Mouse (Mus musculus) ES-Bruce4 (cell line): Measurements from ENCODE around the gene Crtc3. TPM values are rescaled to one million over a fixed set of nuclear protein-coding genes. Genes with fewer than 3 reads are reported as not detected.

Experiments
- H3K27ac ChIP-seq: 2 replicates; pipeline ENCODE4 v1.5.1; 2012; ENCODE audit warnings: low read length, inconsistent platforms; ENCODE audit not compliant: insufficient read depth
- H3K27me3 ChIP-seq: 2 replicates; pipeline ENCODE4 v1.6.1; 2012; ENCODE audit warnings: mild to moderate bottlenecking, low read length, inconsistent platforms; ENCODE audit not compliant: control insufficient read depth, poor library complexity, insufficient read depth, severe bottlenecking
- H3K36me3 ChIP-seq: 2 replicates; pipeline ENCODE4 v1.6.1; 2012; ENCODE audit warnings: inconsistent platforms, mild to moderate bottlenecking, low read length, moderate library complexity; ENCODE audit not compliant: control insufficient read depth, poor library complexity, insufficient read depth, severe bottlenecking
- H3K4me1 ChIP-seq: one replicate; pipeline ENCODE4 v1.8.1; 2011; ENCODE audit warnings: low read length; ENCODE audit not compliant: control insufficient read depth, insufficient read depth
- H3K4me3 ChIP-seq: 2 replicates; pipeline ENCODE4 v1.5.1; 2011; ENCODE audit warnings: low read depth, mild to moderate bottlenecking, low read length
- H3K9ac ChIP-seq: 2 replicates; pipeline ENCODE4 v1.6.1; 2012; ENCODE audit warnings: low read depth, mild to moderate bottlenecking, inconsistent platforms; ENCODE audit not compliant: poor library complexity, severe bottlenecking
- H3K9me3 ChIP-seq: replicated peaks from 2 replicates; pipeline ENCODE4 v1.6.1; 2012; ENCODE audit warnings: mild to moderate bottlenecking, low read length, inconsistent platforms; ENCODE audit not compliant: control insufficient read depth, poor library complexity, insufficient read depth, severe bottlenecking
- CTCF ChIP-seq: IDR thresholded peaks from one replicate; pipeline ENCODE4 v1.8.1; 2011; ENCODE audit warnings: low read depth, low read length
- EP300 ChIP-seq: IDR thresholded peaks from 2 replicates; pipeline ENCODE4 v1.6.1; 2011; ENCODE audit warnings: low read depth, low read length; ENCODE audit not compliant: insufficient read depth
- POLR2A ChIP-seq: IDR thresholded peaks from one replicate; pipeline ENCODE4 v1.8.1; 2011; ENCODE audit warnings: low read length; ENCODE audit not compliant: insufficient read depth
- polyA plus RNA-seq: library from polyadenylated mRNA; stranded (reverse); fragments of >200 nt; gene quantifications from 2 replicates; pipeline ENCODE4 v1.2.4, GENCODE M21; 2011; ENCODE audit warnings: low read depth; ENCODE audit not compliant: missing spikeins, insufficient read depth, insufficient read length

Crtc3 gene
- polyA plus RNA-seq, 1 experiment: 8.0 TPM

DNA sequence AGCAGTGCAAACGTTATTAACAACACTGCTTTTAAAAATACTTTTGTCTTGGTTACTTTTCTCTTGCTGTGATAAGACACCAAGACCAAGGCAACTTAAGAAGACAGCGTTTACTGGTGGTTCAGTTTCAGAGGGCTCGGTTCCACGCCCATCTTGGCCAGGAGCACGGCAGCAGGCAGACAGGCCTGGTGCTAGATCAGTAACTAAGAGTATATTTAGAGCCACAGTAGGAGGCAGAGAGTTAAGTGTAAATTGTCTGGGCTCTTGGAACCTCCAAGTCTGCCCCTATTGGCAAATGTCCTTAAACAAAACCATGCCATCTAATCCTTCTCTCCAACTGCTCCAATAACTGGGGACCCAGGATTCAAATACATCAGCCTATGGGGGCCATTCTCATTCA lies 46.1 kb downstream of the Crtc3 start:
- H3K27me3 ChIP-seq: no peaks in the 10 kb centered on the region
- TF ChIP-seq POLR2A (no peak), EP300 (no peak), CTCF (no peak)
- H3K36me3 ChIP-seq: no peaks in the 10 kb centered on the region
- H3K9me3 ChIP-seq: no peaks in the 10 kb centered on the region
- no peaks in the 10 kb centered on the region for H3K4me1 ChIP-seq
- no peak overlapping the region for H3K4me3 ChIP-seq
- no peak overlapping the region for H3K27ac ChIP-seq
- H3K9ac ChIP-seq: no peak overlapping the region

DNA sequence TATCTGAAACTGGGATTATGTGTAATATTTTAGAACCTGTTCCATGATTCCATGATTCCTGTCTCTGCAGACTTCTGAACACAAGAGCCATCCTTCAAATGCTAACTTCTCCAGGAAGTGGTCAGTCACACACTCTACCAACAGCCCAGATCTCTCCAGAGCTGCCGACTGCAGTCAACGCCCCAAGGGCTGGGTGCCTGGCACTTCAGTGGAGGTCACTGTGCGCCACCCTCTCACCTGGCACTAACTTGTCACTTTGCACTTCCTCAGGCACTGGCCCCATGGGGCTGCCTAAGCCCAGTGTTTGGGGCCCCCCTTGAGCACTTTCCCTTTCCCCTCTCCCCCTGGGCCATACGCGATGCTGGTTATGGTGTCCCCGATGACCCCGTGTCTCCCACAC lies 46.8 kb downstream of the Crtc3 start:
- Histone ChIP-seq H3K27ac (no peak overlapping the region), H3K9me3 (no peaks in the 10 kb centered on the region), H3K27me3 (no peaks in the 10 kb centered on the region), H3K36me3 (no peaks in the 10 kb centered on the region), H3K4me1 (no peaks in the 10 kb centered on the region), H3K9ac (no peak overlapping the region), H3K4me3 (no peak overlapping the region)
- TF ChIP-seq POLR2A (no peak), CTCF (no peak), EP300 (no peak)

DNA sequence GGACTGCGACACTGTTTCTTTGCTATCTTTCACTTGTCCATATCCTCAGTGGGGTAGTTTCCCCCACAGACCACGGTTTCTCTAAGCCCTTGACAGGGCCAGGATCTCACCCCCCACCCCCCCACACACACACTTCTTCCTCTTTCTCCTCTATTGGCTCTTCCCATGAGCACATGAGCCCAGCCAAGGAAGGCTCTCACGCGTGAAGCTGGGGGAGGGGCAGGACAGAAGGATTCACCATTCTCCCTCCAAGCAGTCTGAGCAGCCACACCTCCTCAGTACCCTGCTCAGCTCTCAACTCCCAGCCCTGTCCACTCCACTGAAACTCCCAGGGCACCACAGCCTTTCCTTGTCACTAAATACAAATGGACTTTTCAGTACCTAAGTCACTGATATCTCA lies 47.2 kb downstream of the Crtc3 start:
- no peaks in the 10 kb centered on the region for H3K27me3 ChIP-seq
- H3K27ac ChIP-seq: no peak overlapping the region
- H3K9me3 ChIP-seq: no peaks in the 10 kb centered on the region
- H3K4me3 ChIP-seq: no peak overlapping the region
- no peaks in the 10 kb centered on the region for H3K36me3 ChIP-seq
- no peak overlapping the region for H3K9ac ChIP-seq
- no peaks in the 10 kb centered on the region for H3K4me1 ChIP-seq
- no peak for TF ChIP-seq EP300
- TF ChIP-seq CTCF: no peak
- TF ChIP-seq POLR2A: no peak

DNA sequence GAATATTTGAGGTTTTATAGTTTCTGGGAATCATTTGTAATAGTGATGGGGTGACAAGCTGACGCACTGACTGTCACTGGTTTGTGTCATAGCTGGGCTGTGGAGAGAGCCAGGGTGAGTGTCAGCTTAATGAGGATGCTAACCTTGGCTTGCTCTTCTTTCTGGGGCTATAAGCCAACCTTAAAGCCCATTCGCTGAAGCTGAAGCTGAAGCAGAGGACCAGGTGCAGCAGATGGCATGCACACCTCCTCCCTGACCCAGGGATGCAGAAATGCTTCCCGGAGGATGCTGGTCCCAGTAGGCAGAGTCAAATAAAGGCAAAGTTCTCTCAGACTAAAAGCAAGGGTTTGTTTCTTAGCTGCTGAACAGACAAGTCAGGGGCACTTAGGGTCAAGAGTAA lies 48.7 kb downstream of the Crtc3 start:
- Histone ChIP-seq H3K9me3 (no peaks in the 10 kb centered on the region), H3K4me1 (no peaks in the 10 kb centered on the region), H3K27me3 (no peaks in the 10 kb centered on the region), H3K4me3 (no peak overlapping the region), H3K27ac (no peak overlapping the region), H3K36me3 (no peaks in the 10 kb centered on the region), H3K9ac (no peak overlapping the region)
- TF ChIP-seq EP300 (no peak), CTCF (no peak), POLR2A (no peak)

DNA sequence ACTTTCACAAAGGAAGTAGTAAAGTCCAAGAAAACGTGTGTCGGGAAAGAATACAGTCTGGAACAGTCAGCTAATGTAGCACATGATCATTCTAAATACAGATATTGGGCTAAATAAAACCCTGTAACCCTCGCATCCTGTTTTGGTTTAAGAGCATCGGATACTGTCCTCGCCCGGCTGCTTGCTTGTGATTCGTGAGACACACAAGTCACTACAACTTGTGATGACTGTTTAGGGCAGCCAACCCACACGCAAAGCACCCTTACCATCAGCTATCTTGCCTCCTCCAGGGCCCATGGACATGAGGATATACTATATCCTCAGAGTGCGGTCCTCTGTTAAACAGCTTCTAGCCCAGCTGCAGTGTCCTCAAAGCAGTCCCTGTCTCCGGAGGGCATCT lies 50.2 kb downstream of the Crtc3 start:
- TF ChIP-seq EP300 (no peak), CTCF (no peak), POLR2A (no peak)
- Histone ChIP-seq H3K36me3 (no peaks in the 10 kb centered on the region), H3K4me1 (no peaks in the 10 kb centered on the region), H3K27me3 (no peaks in the 10 kb centered on the region), H3K4me3 (no peak overlapping the region), H3K27ac (no peak overlapping the region), H3K9ac (no peak overlapping the region), H3K9me3 (no peaks in the 10 kb centered on the region)

DNA sequence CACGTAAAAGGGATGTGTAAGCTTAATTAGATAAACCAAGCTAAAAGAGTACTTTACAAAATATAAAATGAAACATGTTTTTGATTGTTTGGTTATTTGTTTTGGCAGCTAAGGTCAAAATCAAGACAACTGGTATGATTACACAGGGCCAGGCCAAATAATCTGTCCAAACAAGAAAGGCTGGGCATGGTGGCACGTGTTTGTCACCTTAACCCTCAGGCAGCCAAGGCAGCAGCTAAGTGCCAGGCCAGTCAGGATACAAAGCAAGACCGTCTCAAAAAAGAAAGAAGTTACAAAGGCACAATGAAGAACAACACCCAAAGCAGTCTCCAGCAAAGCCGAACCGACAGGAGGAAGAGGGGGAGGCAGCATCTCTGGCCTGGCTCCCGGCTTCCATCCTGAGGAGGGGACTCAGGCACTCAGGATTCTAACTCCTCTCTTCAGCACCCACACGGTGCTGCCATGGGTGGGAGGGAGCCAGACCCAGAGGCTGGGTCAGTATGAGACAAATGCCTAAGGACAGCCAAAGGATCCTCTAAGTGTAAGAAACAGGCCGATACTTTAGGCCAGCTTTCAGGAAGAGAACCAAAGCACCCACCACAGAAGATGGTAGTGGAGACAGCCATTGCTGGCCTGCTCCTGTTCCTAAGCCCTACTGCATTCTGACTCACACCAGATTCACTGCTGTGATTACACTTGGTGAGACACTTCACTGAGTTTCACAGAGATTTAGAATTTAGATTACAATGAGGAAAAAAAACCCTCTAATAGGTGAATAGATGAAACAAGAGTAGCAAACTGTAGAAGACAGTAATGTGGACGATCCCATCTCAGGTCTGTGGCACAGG lies 51.5 kb downstream of the Crtc3 start:
- H3K27ac ChIP-seq: no peak overlapping the region
- TF ChIP-seq EP300 (no peak), CTCF (no peak), POLR2A (no peak)
- no peaks in the 10 kb centered on the region for H3K36me3 ChIP-seq
- H3K4me1 ChIP-seq: no peaks in the 10 kb centered on the region
- H3K9me3 ChIP-seq: no peaks in the 10 kb centered on the region
- H3K4me3 ChIP-seq: no peak overlapping the region
- no peaks in the 10 kb centered on the region for H3K27me3 ChIP-seq
- no peak overlapping the region for H3K9ac ChIP-seq
